Mouse (Mus musculus) heart, postnatal 0 days (tissue): ENCODE results near the gene Olfr32.

Experiments used
- CTCF ChIP-seq: IDR thresholded peaks from 2 replicates; pipeline ENCODE4 v1.5.1; 2016; ENCODE audit warnings: antibody characterized with exemption, control low read depth, low read depth
- EP300 ChIP-seq: IDR thresholded peaks from 2 replicates; pipeline ENCODE4 v1.6.1; 2016; ENCODE audit warnings: antibody characterized with exemption, low read depth

DNA sequence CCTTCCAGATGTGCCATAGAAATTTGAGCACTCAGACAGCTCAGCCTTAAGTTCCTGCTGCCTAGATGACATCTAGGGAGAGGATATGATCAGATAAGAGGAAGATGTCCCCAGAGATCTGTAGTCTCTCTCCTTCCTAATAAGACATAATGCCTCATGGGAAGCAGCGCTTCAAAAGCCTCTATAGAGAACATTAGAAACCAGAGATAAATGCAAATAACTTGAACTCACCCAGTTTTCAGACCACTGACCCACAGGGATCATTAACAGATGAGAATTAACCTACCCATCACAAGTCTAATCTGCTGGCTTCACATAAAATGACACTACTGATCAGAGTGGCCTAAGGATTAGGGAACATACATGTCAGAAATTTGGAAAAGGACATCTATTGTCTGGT, 20.8 kb downstream of the Olfr32 start, which contains the start of gene Olfr1269:
- no peak for TF ChIP-seq EP300
- TF ChIP-seq CTCF, result no peak
